Mouse (Mus musculus): ENCODE data around the gene Spry2. TPM values are rescaled to one million over a fixed set of nuclear protein-coding genes. Genes with fewer than 3 reads are reported as not detected.

Gene Spry2
- polyA plus RNA-seq, 1 experiment from 2014 or later, result 28.0 TPM

GRCm38 (mm10) chr14:105897569-105898101, 1.0 kb upstream of the Spry2 start:
- peak overlapping the region; percentile 89 for H3K9ac ChIP-seq (ENCODE audit: low read length)
- peaks cover 14% of the 10 kb centered on the region; the same call in 1 of the 2 replicates for H3K4me1 ChIP-seq (ENCODE audit: control insufficient read depth, insufficient read depth, low read length)
- H3K9me3 ChIP-seq (ENCODE audit: control insufficient read depth, low read length), result no peaks in the 10 kb centered on the region
- WGBS, result under 1% methylated on average over 19 of the region's 28 CpGs
- ATAC-seq (ENCODE audit: low FRiP score), result peak; percentile 71
- peak overlapping the region; percentile 99 for H3K27ac ChIP-seq (ENCODE audit: low read depth, low read length)
- peak; percentile 96 for DNase-seq (ENCODE audit: low spot score, missing footprints)
- H3K27me3 ChIP-seq (ENCODE audit: control insufficient read depth, insufficient read depth, low read length), result peaks cover 8% of the 10 kb centered on the region
- H3K4me2 ChIP-seq, result peak overlapping the region; percentile 90
- H3K4me3 ChIP-seq (ENCODE audit: low read depth, low read length), result peak overlapping the region; percentile 77
- no peaks in the 10 kb centered on the region for H3K36me3 ChIP-seq (ENCODE audit: control insufficient read depth, insufficient read depth, low read length)

- no peak for ATAC-seq (ENCODE audit: low FRiP score)
- H3K9me3 ChIP-seq (ENCODE audit: control insufficient read depth, low read length), result no peaks in the 10 kb centered on the region
- peaks cover 14% of the 10 kb centered on the region; the same call in 1 of the 2 replicates for H3K4me1 ChIP-seq (ENCODE audit: control insufficient read depth, insufficient read depth, low read length)
- WGBS, result under 1% methylated on average over 50 of the region's 50 CpGs
- peak overlapping the region; percentile 77 for H3K4me3 ChIP-seq (ENCODE audit: low read depth, low read length)
- peak; percentile 98 for DNase-seq (ENCODE audit: low spot score, missing footprints)
- peak overlapping the region; percentile 90 for H3K4me2 ChIP-seq
- peak overlapping the region; percentile 99 for H3K27ac ChIP-seq (ENCODE audit: low read depth, low read length)
- H3K27me3 ChIP-seq (ENCODE audit: control insufficient read depth, insufficient read depth, low read length), result peaks cover 8% of the 10 kb centered on the region
- no peaks in the 10 kb centered on the region for H3K36me3 ChIP-seq (ENCODE audit: control insufficient read depth, insufficient read depth, low read length)
- H3K9ac ChIP-seq (ENCODE audit: low read length), result peak overlapping the region; percentile 89
Measured at GRCm38 (mm10) chr14:105895961-105896651, 513 bp downstream of the Spry2 start.

- DNase-seq (ENCODE audit: low spot score, missing footprints), result peak; percentile 94
- H3K4me1 ChIP-seq (ENCODE audit: control insufficient read depth, insufficient read depth, low read length), result peaks cover 14% of the 10 kb centered on the region; the same call in 1 of the 2 replicates
- H3K4me2 ChIP-seq, result peak overlapping the region; percentile 90
- WGBS, result under 1% methylated on average over 35 of the region's 36 CpGs
- no peak for ATAC-seq (ENCODE audit: low FRiP score)
- peak overlapping the region; percentile 77 for H3K4me3 ChIP-seq (ENCODE audit: low read depth, low read length)
- peaks cover 8% of the 10 kb centered on the region for H3K27me3 ChIP-seq (ENCODE audit: control insufficient read depth, insufficient read depth, low read length)
- no peaks in the 10 kb centered on the region for H3K36me3 ChIP-seq (ENCODE audit: control insufficient read depth, insufficient read depth, low read length)
- no peaks in the 10 kb centered on the region for H3K9me3 ChIP-seq (ENCODE audit: control insufficient read depth, low read length)
- H3K9ac ChIP-seq (ENCODE audit: low read length), result peak overlapping the region; percentile 89
- peak overlapping the region; percentile 99 for H3K27ac ChIP-seq (ENCODE audit: low read depth, low read length)
Measured at GRCm38 (mm10) chr14:105894971-105895873, 1.4 kb downstream of the Spry2 start.

- H3K9ac ChIP-seq (ENCODE audit: low read length), result peak overlapping the region; percentile 89
- WGBS, result 18% methylated on average over 9 of the region's 9 CpGs
- peaks cover 11% of the 10 kb centered on the region; the same call in 1 of the 2 replicates for H3K4me1 ChIP-seq (ENCODE audit: control insufficient read depth, insufficient read depth, low read length)
- ATAC-seq (ENCODE audit: low FRiP score) (no peak), DNase-seq (ENCODE audit: low spot score, missing footprints) (peak; percentile 92)
- H3K4me2 ChIP-seq, result peak overlapping the region; percentile 90
- peaks cover 8% of the 10 kb centered on the region for H3K27me3 ChIP-seq (ENCODE audit: control insufficient read depth, insufficient read depth, low read length)
- no peaks in the 10 kb centered on the region for H3K9me3 ChIP-seq (ENCODE audit: control insufficient read depth, low read length)
- no peaks in the 10 kb centered on the region for H3K36me3 ChIP-seq (ENCODE audit: control insufficient read depth, insufficient read depth, low read length)
- no peak overlapping the region for H3K27ac ChIP-seq (ENCODE audit: low read depth, low read length)
- H3K4me3 ChIP-seq (ENCODE audit: low read depth, low read length), result peak overlapping the region; percentile 77
Measured at GRCm38 (mm10) chr14:105893623-105893995, 3.0 kb downstream of the Spry2 start.

- peak overlapping the region; percentile 90 for H3K4me2 ChIP-seq
- no peak overlapping the region for H3K27ac ChIP-seq (ENCODE audit: low read depth, low read length)
- H3K9me3 ChIP-seq (ENCODE audit: control insufficient read depth, low read length), result no peaks in the 10 kb centered on the region
- H3K27me3 ChIP-seq (ENCODE audit: control insufficient read depth, insufficient read depth, low read length), result peaks cover 8% of the 10 kb centered on the region
- DNase-seq (ENCODE audit: low spot score, missing footprints), result peak; percentile 92
- WGBS, result 44% methylated on average over 24 of the region's 24 CpGs
- peak overlapping the region; percentile 77 for H3K4me3 ChIP-seq (ENCODE audit: low read depth, low read length)
- ATAC-seq (ENCODE audit: low FRiP score), result no peak
- no peaks in the 10 kb centered on the region for H3K36me3 ChIP-seq (ENCODE audit: control insufficient read depth, insufficient read depth, low read length)
- peak overlapping the region; percentile 89 for H3K9ac ChIP-seq (ENCODE audit: low read length)
- H3K4me1 ChIP-seq (ENCODE audit: control insufficient read depth, insufficient read depth, low read length), result peaks cover 7% of the 10 kb centered on the region; the same call in 1 of the 2 replicates
Measured at GRCm38 (mm10) chr14:105892941-105893622, 3.5 kb downstream of the Spry2 start.

GRCm38 (mm10) chr14:105890516-105891231, 5.9 kb downstream of the Spry2 start:
- Histone ChIP-seq H3K4me2 (no peak overlapping the region), H3K4me1 (ENCODE audit: control insufficient read depth, insufficient read depth, low read length) (peaks cover 7% of the 10 kb centered on the region; the same call in 1 of the 2 replicates), H3K36me3 (ENCODE audit: control insufficient read depth, insufficient read depth, low read length) (no peaks in the 10 kb centered on the region), H3K9me3 (ENCODE audit: control insufficient read depth, low read length) (no peaks in the 10 kb centered on the region), H3K27me3 (ENCODE audit: control insufficient read depth, insufficient read depth, low read length) (peaks cover 8% of the 10 kb centered on the region), H3K9ac (ENCODE audit: low read length) (no peak overlapping the region), H3K27ac (ENCODE audit: low read depth, low read length) (no peak overlapping the region), H3K4me3 (ENCODE audit: low read depth, low read length) (no peak overlapping the region)
- ATAC-seq (ENCODE audit: low FRiP score), result no peak
- 55% methylated on average over 5 of the region's 5 CpGs for WGBS
- DNase-seq (ENCODE audit: low spot score, missing footprints), result peak; percentile 84

GRCm38 (mm10) chr14:105886643-105887374, 9.8 kb downstream of the Spry2 start:
- no peaks in the 10 kb centered on the region for H3K9me3 ChIP-seq (ENCODE audit: control insufficient read depth, low read length)
- 91% methylated on average over 9 of the region's 9 CpGs for WGBS
- no peak overlapping the region for H3K4me2 ChIP-seq
- no peaks in the 10 kb centered on the region for H3K36me3 ChIP-seq (ENCODE audit: control insufficient read depth, insufficient read depth, low read length)
- no peaks in the 10 kb centered on the region for H3K4me1 ChIP-seq (ENCODE audit: control insufficient read depth, insufficient read depth, low read length)
- no peak overlapping the region for H3K9ac ChIP-seq (ENCODE audit: low read length)
- no peak overlapping the region for H3K4me3 ChIP-seq (ENCODE audit: low read depth, low read length)
- no peaks in the 10 kb centered on the region for H3K27me3 ChIP-seq (ENCODE audit: control insufficient read depth, insufficient read depth, low read length)
- DNase-seq (ENCODE audit: low spot score, missing footprints) (no peak), ATAC-seq (ENCODE audit: low FRiP score) (no peak)
- no peak overlapping the region for H3K27ac ChIP-seq (ENCODE audit: low read depth, low read length)

GRCm38 (mm10) chr14:105885249-105885648, 11.4 kb downstream of the Spry2 start:
- Histone ChIP-seq H3K27me3 (ENCODE audit: control insufficient read depth, insufficient read depth, low read length) (no peaks in the 10 kb centered on the region), H3K4me2 (no peak overlapping the region), H3K36me3 (ENCODE audit: control insufficient read depth, insufficient read depth, low read length) (no peaks in the 10 kb centered on the region), H3K9me3 (ENCODE audit: control insufficient read depth, low read length) (no peaks in the 10 kb centered on the region), H3K27ac (ENCODE audit: low read depth, low read length) (no peak overlapping the region), H3K4me1 (ENCODE audit: control insufficient read depth, insufficient read depth, low read length) (no peaks in the 10 kb centered on the region), H3K9ac (ENCODE audit: low read length) (no peak overlapping the region), H3K4me3 (ENCODE audit: low read depth, low read length) (no peak overlapping the region)
- WGBS, result 83% methylated on average over 6 of the region's 6 CpGs
- DNase-seq (ENCODE audit: low spot score, missing footprints) (no peak), ATAC-seq (ENCODE audit: low FRiP score) (no peak)

All from midbrain, embryonic 11.5 days (tissue).